Mouse (Mus musculus): ENCODE results near the gene Shkbp1. TPM values are rescaled to one million over a fixed set of nuclear protein-coding genes. Genes with fewer than 3 reads are reported as not detected.

Shkbp1 gene
- polyA plus RNA-seq (2017; shearing (Covaris generic)), result 70.3 TPM

GRCm38 (mm10) chr7:27355745-27356240, at the start of gene Shkbp1:
Shkbp1 (minus strand) TSS chr7:27356019.

GRCm38 (mm10) chr7:27356861-27357594, 1.2 kb upstream of the Shkbp1 start, which contains the start of gene Gm20479:
Gm20479 (minus strand) TSS chr7:27357419.

GRCm38 (mm10) chr7:27337175-27337853, 18.5 kb downstream of the Shkbp1 start, which contains the start of gene Ltbp4:
Ltbp4 (minus strand) TSS chr7:27337692.

Other genes with a start within 250 kb of the Shkbp1 start
- not detected for gene Cyp2f2, start 236.1 kb downstream of the Shkbp1 start, polyA plus RNA-seq (2017; shearing (Covaris generic))
- gene Cyp2t4, start 202.3 kb downstream of the Shkbp1 start, polyA plus RNA-seq (2017; shearing (Covaris generic)), result not detected
- 63.9 TPM for gene Egln2, start 189.2 kb downstream of the Shkbp1 start, polyA plus RNA-seq (2017; shearing (Covaris generic))
- 137 TPM for gene Rab4b, start 177.1 kb downstream of the Shkbp1 start, polyA plus RNA-seq (2017; shearing (Covaris generic))
- not detected for gene Gm21983, start 174.9 kb downstream of the Shkbp1 start, polyA plus RNA-seq (2017; shearing (Covaris generic))
- gene Mia, start 174.9 kb downstream of the Shkbp1 start, polyA plus RNA-seq (2017; shearing (Covaris generic)), result not detected
- 3.5 TPM for gene BC024978, start 160.2 kb downstream of the Shkbp1 start, polyA plus RNA-seq (2017; shearing (Covaris generic))
- 65.8 TPM for gene Snrpa, start 159.7 kb downstream of the Shkbp1 start, polyA plus RNA-seq (2017; shearing (Covaris generic))
- 20.9 TPM for gene Itpkc, start 127.4 kb downstream of the Shkbp1 start, polyA plus RNA-seq (2017; shearing (Covaris generic))
- gene Coq8b, start 123.0 kb downstream of the Shkbp1 start, polyA plus RNA-seq (2017; shearing (Covaris generic)), result 12.7 TPM
- 1.9 TPM for gene Numbl, start 97.6 kb downstream of the Shkbp1 start, polyA plus RNA-seq (2017; shearing (Covaris generic))
- gene Ltbp4, start 18.3 kb downstream of the Shkbp1 start, polyA plus RNA-seq (2017; shearing (Covaris generic)), result 1.3 TPM
- not detected for gene Gm20479, start 1.4 kb upstream of the Shkbp1 start, polyA plus RNA-seq (2017; shearing (Covaris generic))
- 0.32 TPM for gene Sptbn4, start 91.7 kb upstream of the Shkbp1 start, polyA plus RNA-seq (2017; shearing (Covaris generic))
- 6.3 TPM for gene Blvrb, start 92.0 kb upstream of the Shkbp1 start, polyA plus RNA-seq (2017; shearing (Covaris generic))
- gene Sertad3, start 117.7 kb upstream of the Shkbp1 start, polyA plus RNA-seq (2017; shearing (Covaris generic)), result 24.5 TPM
- gene Sertad1, start 130.9 kb upstream of the Shkbp1 start, polyA plus RNA-seq (2017; shearing (Covaris generic)), result 96.6 TPM
- gene Prx, start 143.3 kb upstream of the Shkbp1 start, polyA plus RNA-seq (2017; shearing (Covaris generic)), result 0.71 TPM
- 0.21 TPM for gene Hipk4, start 167.2 kb upstream of the Shkbp1 start, polyA plus RNA-seq (2017; shearing (Covaris generic))
- gene Pld3, start 197.2 kb upstream of the Shkbp1 start, polyA plus RNA-seq (2017; shearing (Covaris generic)), result 197 TPM
- gene 2310022A10Rik, start 197.2 kb upstream of the Shkbp1 start, polyA plus RNA-seq (2017; shearing (Covaris generic)), result 14.3 TPM
- 91.2 TPM for gene Akt2, start 235.5 kb upstream of the Shkbp1 start, polyA plus RNA-seq (2017; shearing (Covaris generic))